Mouse (Mus musculus): ENCODE measurements at regions not wholly inside any gene's neighbourhood (a gene's known extent, or its start where the extent isn't known, plus 50 kb on each side); places are given as distances from the start of the nearest gene placed in this dataset.

GRCm38 (mm10) chr17:15890595-15891140 is 59.8 kb upstream of the Rgmb start:
- TF ChIP-seq CTCF (IDR thresholded peaks at IDR 0.05; ENCODE audit: control insufficient read depth, insufficient read depth, insufficient replicate concordance, low read depth, low read length) (no peak), POLR2A (IDR thresholded peaks at IDR 0.05; ENCODE audit: control insufficient read depth, low read depth, low read length) (no peak)

Measured in testis, adult 2 months (tissue).